Mouse (Mus musculus): Measurements from ENCODE around the gene Ttyh3. TPM values are rescaled to one million over a fixed set of nuclear protein-coding genes. Genes with fewer than 3 reads are reported as not detected.
A peak's percentile ranks its signal among the peaks of the same experiment; 100 is the strongest.

Ttyh3 gene
- total RNA-seq, 2 experiments from 2014 or later, result 5.6 to 26.7 TPM

- no peak for ATAC-seq (replicated peaks; ENCODE audit: low FRiP score, low TSS enrichment, poor library complexity, severe bottlenecking)
Measured at GRCm38 (mm10) chr5:140614141-140614540, 34.7 kb downstream of the Ttyh3 start.

DNA sequence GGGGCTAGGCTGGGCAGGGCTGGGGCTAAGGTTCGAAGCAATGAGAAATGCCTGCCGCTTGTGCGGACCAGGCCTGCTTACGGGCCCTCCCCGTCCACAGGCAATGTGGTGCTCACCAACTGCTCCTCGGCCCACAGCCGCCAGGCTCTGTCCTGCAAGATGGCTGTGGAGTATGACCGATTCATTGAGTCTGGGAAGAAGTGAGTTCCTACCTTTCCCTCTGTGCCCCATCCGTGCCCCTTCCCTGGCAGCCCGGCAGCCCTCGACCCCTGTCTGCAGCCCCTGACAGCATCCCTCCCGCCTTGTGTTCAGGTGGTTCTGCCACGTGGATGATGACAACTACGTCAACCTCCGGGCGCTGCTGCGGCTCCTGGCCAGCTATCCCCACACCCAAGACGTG lies 36.6 kb downstream of the Ttyh3 start:
- no peak for ATAC-seq (replicated peaks; ENCODE audit: low FRiP score, low TSS enrichment, poor library complexity, severe bottlenecking)

DNA sequence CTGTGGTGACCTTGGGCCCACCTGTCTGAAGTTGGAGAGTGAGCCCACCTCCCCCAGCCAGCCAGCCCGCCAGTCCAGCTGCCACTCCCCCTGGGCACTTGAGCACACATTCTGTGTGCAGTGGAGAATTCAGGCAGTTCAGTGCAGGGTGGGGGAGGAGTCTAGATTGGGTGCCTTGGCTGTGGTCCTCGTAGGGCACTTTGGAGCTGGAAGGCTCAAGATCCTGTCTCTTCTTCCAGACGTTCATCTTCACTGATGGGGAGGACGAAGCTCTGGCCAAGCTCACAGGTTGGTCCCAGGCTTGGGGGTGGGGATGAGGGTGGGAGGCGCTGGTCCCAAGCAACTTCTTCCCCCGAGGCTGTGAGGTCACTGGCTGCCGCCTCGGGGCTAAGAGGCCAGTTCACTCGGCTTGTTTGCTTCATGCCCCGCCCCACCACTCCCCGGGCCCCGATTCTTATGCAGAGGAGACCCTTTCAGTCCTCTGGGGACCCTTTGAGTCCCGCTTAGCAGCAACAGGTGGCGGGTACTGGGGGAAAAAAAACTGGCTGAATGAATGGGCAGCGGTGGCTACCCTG lies 37.1 kb downstream of the Ttyh3 start:
- no peak for ATAC-seq (replicated peaks; ENCODE audit: low FRiP score, low TSS enrichment, poor library complexity, severe bottlenecking)

DNA sequence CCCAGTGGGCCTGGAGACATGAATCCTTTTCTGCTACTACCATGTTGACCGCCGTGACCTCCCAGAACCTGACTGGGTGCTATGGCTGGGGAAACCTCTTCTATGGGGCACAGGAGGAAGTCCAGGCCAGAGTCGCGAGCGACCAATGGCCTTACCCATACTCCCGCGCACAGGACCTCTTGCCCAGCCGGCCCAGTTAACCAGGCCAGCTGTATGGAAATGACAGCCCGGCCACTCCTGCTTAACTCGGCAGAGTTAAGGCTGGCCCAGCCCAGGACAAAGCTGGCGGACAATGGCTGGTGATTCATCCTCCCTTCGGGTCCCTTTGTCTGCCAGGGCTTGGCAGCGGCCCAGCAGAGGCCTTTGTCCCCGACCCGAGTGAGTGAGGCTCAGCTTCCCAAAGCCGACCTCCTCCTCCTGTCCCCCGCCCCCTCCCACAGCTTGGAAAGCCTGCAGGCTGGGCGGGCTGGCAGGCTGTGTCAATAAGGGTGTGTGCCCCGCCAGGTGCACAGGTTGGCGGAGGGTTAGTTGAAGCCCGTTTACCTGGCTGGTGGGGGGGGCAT lies 37.7 kb downstream of the Ttyh3 start:
- no peak for ATAC-seq (replicated peaks; ENCODE audit: low FRiP score, low TSS enrichment, poor library complexity, severe bottlenecking)

GRCm38 (mm10) chr5:140610273-140611011 lies 38.4 kb downstream of the Ttyh3 start:
- no peak for ATAC-seq (replicated peaks; ENCODE audit: low FRiP score, low TSS enrichment, poor library complexity, severe bottlenecking)

- no peak for ATAC-seq (replicated peaks; ENCODE audit: low FRiP score, low TSS enrichment, poor library complexity, severe bottlenecking)
Measured at GRCm38 (mm10) chr5:140609511-140610272, 39.1 kb downstream of the Ttyh3 start.

GRCm38 (mm10) chr5:140608634-140609015 lies 40.2 kb downstream of the Ttyh3 start:
- no peak for ATAC-seq (replicated peaks; ENCODE audit: low FRiP score, low TSS enrichment, poor library complexity, severe bottlenecking)

DNA sequence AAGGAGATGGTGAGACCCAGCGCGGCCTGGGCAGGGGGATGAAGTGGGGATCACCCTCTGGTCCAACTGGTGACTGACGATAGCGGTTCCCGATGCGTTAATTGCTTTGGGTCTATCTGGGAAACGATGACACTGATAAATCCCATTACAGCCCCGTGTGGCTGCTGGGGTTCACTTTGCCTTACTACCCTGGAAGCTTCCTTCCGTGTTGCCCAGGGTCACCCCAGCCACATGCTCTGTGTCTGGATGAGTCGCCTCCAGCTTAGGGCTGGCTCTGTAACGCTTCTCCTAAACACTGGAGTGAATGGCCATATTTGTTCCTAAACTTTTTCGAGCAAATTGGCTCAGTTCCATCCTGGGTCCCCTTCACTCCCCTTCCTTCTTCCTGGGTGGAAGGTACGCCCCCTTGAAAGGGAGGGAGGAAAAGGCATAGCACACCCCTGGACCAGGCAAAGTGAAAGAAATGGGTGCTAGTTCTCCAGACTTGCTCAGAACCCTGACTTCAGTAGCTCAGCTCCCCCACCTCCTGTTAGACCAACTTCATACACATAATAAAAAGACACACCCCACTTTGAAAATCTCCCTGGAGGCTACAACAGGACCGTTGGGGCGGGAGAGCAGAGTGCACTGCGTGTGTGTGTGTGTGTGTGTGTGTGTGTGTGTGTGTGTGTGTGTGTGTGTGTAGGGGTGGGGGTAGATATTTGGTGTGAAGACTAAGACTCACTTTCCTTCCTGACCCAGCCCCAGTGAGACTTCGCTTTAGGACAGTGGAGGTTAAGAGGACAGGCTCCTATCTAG lies 40.8 kb downstream of the Ttyh3 start:
- 0 out of 2 replicates have a peak, but pooled peaks have one; percentile 19 for ATAC-seq (replicated peaks; ENCODE audit: low FRiP score, low TSS enrichment, poor library complexity, severe bottlenecking)

- peak; percentile 77 for ATAC-seq (replicated peaks; ENCODE audit: low FRiP score, low TSS enrichment, poor library complexity, severe bottlenecking)
Measured at GRCm38 (mm10) chr5:140607001-140607835, 41.6 kb downstream of the Ttyh3 start, which contains the start of gene Lfng. Gene Lfng, plus strand, starts transcription at chr5:140607320.

DNA sequence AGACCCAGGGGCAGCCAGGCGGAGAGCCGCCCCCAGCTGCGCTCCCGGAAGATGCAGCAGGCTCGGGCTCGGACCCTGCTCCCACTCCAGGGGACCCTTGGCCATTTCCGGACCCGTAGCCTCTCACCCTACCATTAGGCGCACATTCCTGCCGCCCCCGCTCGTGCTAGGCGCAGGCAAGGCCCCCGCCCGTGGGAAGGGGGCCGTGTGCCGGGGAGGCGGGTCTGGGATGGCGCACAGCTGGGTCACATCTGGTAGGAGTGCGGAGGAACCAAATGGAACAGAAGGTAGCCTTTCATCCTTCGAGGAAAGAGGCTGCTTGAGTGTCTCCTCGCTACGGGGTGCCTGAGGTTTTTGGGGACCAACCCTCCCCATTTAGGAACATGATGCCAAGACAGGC lies 42.4 kb downstream of the Ttyh3 start:
- ATAC-seq (replicated peaks; ENCODE audit: low FRiP score, low TSS enrichment, poor library complexity, severe bottlenecking), result no peak

DNA sequence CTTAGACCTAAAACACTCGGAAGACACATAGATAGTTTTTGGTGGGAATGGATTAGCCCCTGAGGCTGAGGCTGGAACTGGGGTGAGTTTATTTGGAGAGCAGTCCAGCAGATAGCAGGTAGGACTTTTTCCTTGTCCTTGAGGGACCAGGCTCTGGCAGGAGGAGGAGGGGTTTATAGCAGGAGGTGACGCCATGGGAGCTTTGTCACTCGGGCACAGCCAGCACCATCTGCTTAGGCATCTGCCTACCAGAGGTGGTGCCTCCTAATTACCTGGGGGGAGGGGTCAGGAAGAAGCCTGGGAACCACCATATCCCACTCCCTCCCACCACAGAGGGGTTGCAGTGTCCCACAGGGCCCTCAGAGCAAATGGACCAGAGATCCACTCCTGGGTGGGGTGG lies 43.6 kb downstream of the Ttyh3 start:
- ATAC-seq (replicated peaks; ENCODE audit: low FRiP score, low TSS enrichment, poor library complexity, severe bottlenecking), result no peak

GRCm38 (mm10) chr5:140604386-140604785 lies 44.4 kb downstream of the Ttyh3 start:
- no peak for ATAC-seq (replicated peaks; ENCODE audit: low FRiP score, low TSS enrichment, poor library complexity, severe bottlenecking)

GRCm38 (mm10) chr5:140602540-140602939 lies 46.3 kb downstream of the Ttyh3 start:
- no peak for ATAC-seq (replicated peaks; ENCODE audit: low FRiP score, low TSS enrichment, poor library complexity, severe bottlenecking)

- no peak for ATAC-seq (replicated peaks; ENCODE audit: low FRiP score, low TSS enrichment, poor library complexity, severe bottlenecking)
Measured at GRCm38 (mm10) chr5:140601712-140602111, 47.1 kb downstream of the Ttyh3 start.

GRCm38 (mm10) chr5:140599939-140600338 lies 48.9 kb downstream of the Ttyh3 start:
- ATAC-seq (replicated peaks; ENCODE audit: low FRiP score, low TSS enrichment, poor library complexity, severe bottlenecking), result no peak

DNA sequence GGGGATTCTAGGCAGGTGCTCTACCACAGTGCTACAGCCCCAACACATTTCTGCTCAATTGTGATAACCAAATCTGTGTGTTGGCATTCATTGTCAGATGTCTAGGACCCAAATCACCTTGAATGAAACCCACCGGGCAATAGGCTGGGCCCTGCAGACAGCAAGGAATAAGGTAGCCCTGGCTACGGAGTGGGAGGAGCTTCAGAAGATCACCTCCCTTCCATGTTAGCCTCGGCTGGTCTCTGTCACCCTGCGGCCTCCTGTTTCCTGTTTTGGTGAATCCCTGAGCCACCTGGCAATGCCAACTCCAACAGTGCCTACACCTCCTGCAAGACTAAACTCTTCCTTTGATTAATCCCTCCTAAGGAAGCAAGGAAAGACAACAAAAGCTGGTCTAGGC lies 51.0 kb downstream of the Ttyh3 start:
- no peak for ATAC-seq (replicated peaks; ENCODE audit: low FRiP score, low TSS enrichment, poor library complexity, severe bottlenecking)

- peak; percentile 74 for ATAC-seq (replicated peaks; ENCODE audit: low FRiP score, low TSS enrichment, poor library complexity, severe bottlenecking)
Measured at GRCm38 (mm10) chr5:140596927-140597588, 51.8 kb downstream of the Ttyh3 start.

DNA sequence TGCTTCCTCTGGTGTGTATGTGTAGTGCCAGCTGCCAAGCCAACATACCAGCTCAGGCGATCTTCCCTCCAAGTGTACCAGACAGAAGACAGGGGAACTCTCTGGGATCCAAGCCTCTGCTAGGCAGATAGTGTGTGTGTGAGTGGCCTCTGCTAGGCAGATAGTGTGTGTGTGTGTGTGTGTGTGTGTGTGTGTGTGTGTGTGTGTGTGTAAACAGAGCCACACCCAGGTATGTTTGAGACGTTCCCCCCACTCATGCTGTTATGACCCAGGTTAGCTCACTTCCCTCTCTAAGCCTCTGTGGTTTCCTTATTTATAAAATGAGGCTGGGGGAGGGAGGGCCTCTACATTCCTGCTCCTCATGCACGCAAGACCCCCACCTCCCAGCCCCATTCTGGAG lies 52.4 kb downstream of the Ttyh3 start:
- ATAC-seq (replicated peaks; ENCODE audit: low FRiP score, low TSS enrichment, poor library complexity, severe bottlenecking), result peak; percentile 48
